20 mouse cellular contexts compared by ENCODE assay signal in genomic region chr13:41603921-41604466, GRCm38 (mm10). TPM values are rescaled to one million over a fixed set of nuclear protein-coding genes. Genes with fewer than 3 reads are reported as not detected.
DNase-seq lines count a peak whose midpoint lies in the region; ATAC-seq and TF ChIP-seq lines count a peak whose summit lies in the region.
"Had no signal": no experiment of that assay in that cellular context is flagged by ENCODE, and none has a peak within 500 bp of the region (broad histone marks: within the 10 kb centered on the region; RNA-seq: fewer than 3 reads in every experiment).

No protein-coding gene starts in this region.

- ATAC-seq in heart, postnatal 0 days (ENCODE audit: insufficient read depth, low read depth), result no peak
- ATAC-seq: activated CD4-positive, CD25-positive, alpha-beta regulatory T cell, adult 4 months; forebrain, embryonic 13.5 days; inflammation-experienced regulatory T-cells, adult 6 months had no signal

- intact Hi-C loops in heart, postnatal 25 days (cut with DNase I), result loop anchor here (10.0 kb wide), 1 partner anchor 1951 kb away; no protein-coding TSS in a partner anchor

- 80% methylated on average over 5 of the region's 5 CpGs for WGBS in heart, postnatal 0 days
- 84% methylated on average over 5 of the region's 5 CpGs for WGBS in forebrain, embryonic 10.5 days

- no peaks in the 10 kb centered on the region for H3K36me3 ChIP-seq in heart, postnatal 0 days (replicated peaks; ENCODE audit: control insufficient read depth, insufficient read depth, low read length)
- no peaks in the 10 kb centered on the region for H3K36me3 ChIP-seq in forebrain, embryonic 10.5 days (replicated peaks)
- H3K36me3 ChIP-seq: heart, embryonic 10.5 days; hindbrain, embryonic 13.5 days had no signal

- H3K27me3 ChIP-seq in heart, postnatal 0 days (ENCODE audit: control insufficient read depth, insufficient read depth, low read length), result no peaks in the 10 kb centered on the region
- H3K27me3 ChIP-seq in forebrain, embryonic 10.5 days (ENCODE audit: poor library complexity, severe bottlenecking), result peaks cover 6% of the 10 kb centered on the region; the same call in 1 of the 2 replicates
- H3K27me3 ChIP-seq: forebrain, embryonic 13.5 days; hindbrain, embryonic 13.5 days had no signal

- no peak overlapping the region for H3K4me3 ChIP-seq in heart, postnatal 0 days (ENCODE audit: low read depth, low read length)
- no peak overlapping the region for H3K4me3 ChIP-seq in forebrain, embryonic 10.5 days
- H3K4me3 ChIP-seq: forebrain, embryonic 13.5 days had no signal

- TF ChIP-seq CTCF in heart, postnatal 0 days (IDR thresholded peaks at IDR 0.05; ENCODE audit: low read depth), result no peak

- no peak for TF ChIP-seq EP300 in heart, postnatal 0 days (IDR thresholded peaks at IDR 0.05; ENCODE audit: low read depth)

- peak; percentile 1 for DNase-seq in heart, postnatal 0 days (ENCODE audit: low spot score)
- DNase-seq in heart, postnatal 25 days (ENCODE audit: low spot score), result no peak
- peak; percentile 12 for DNase-seq in 3T3-L1 (ENCODE audit: low read depth, low spot score)
- peak; percentile 38 for DNase-seq in Muller cell, postnatal 12 days (ENCODE audit: inconsistent ontology term)
- DNase-seq in fibroblast of lung, adult 2 months (ENCODE audit: low read depth), result peak; percentile 80
- DNase-seq in right cerebral cortex, adult 18-20 months, result no peak
- no peak for DNase-seq in forebrain, embryonic 10.5 days (ENCODE audit: extremely low spot score, low spot score)
- DNase-seq: adrenal gland, postnatal 14 days; cerebellum, adult 2 months; gastrocnemius, postnatal 36 days; heart, postnatal 14 days; kidney, adult 2 months; kidney, postnatal 14 days; layer of hippocampus, adult 9-11 months; left cerebral cortex, postnatal 4 days had no signal

- no peak overlapping the region for H3K27ac ChIP-seq in heart, postnatal 0 days (ENCODE audit: low read depth)
- H3K27ac ChIP-seq in forebrain, embryonic 10.5 days, result no peak overlapping the region
- H3K27ac ChIP-seq: forebrain, embryonic 13.5 days had no signal

- H3K4me2 ChIP-seq in heart, postnatal 0 days (ENCODE audit: low read depth, low read length), result no peak overlapping the region

- no peak overlapping the region for H3K9ac ChIP-seq in heart, postnatal 0 days (replicated peaks; ENCODE audit: low read depth, low read length)
- H3K9ac ChIP-seq: forebrain, embryonic 13.5 days had no signal

- H3K9me3 ChIP-seq in heart, postnatal 0 days (replicated peaks; ENCODE audit: control insufficient read depth, low read length), result no peaks in the 10 kb centered on the region
- H3K9me3 ChIP-seq in forebrain, embryonic 10.5 days, result no peaks in the 10 kb centered on the region
- H3K9me3 ChIP-seq: forebrain, embryonic 13.5 days; heart, embryonic 10.5 days; hindbrain, embryonic 13.5 days had no signal

- H3K4me1 ChIP-seq in heart, postnatal 0 days (ENCODE audit: control insufficient read depth, insufficient read depth), result peaks cover 10% of the 10 kb centered on the region
- peaks cover 28% of the 10 kb centered on the region for H3K4me1 ChIP-seq in forebrain, embryonic 10.5 days

RNA-seq across cellular contexts. Expression of gene Tmem170b, which starts 1.7 kb away (rescaled TPM):
- 4.4 and 5.3 TPM in 2 replicates for total RNA-seq in heart, postnatal 0 days (2014; rRNA removed; ENCODE audit: low replicate concordance)
- 7.9 and 8.1 TPM in 2 replicates for polyA plus RNA-seq in heart, postnatal 0 days (2015; fragmentation: Nextera tagmentation; extraction: Ambion mirVana)
- 10 to 100 TPM; 20.4 to 21.5 TPM for total RNA-seq in heart, postnatal 25 days (2021)
- 11.4 and 12.2 TPM in 2 replicates for polyA plus RNA-seq in forebrain, embryonic 10.5 days (2016; fragmentation: Nextera tagmentation; extraction: Ambion mirVana)

Comparison
In these comparisons a context has a peak if more than half of its experiments do, and no peak if none do; other contexts are left out.
1. DNase-seq: peak in heart, postnatal 0 days (single experiment), 3T3-L1 (single experiment), Muller cell, postnatal 12 days (single experiment) and fibroblast of lung, adult 2 months (single experiment); none in heart, postnatal 25 days (single experiment), right cerebral cortex, adult 18-20 months (single experiment) and forebrain, embryonic 10.5 days (single experiment).